8 mouse cellular contexts compared by ENCODE assay signal in genomic region chr16:22440269-22440668, GRCm38 (mm10). TPM values are rescaled to one million over a fixed set of nuclear protein-coding genes. Genes with fewer than 3 reads are reported as not detected.
A peak's percentile ranks its signal among the peaks of the same experiment; 100 is the strongest.
DNase-seq lines count a peak whose midpoint lies in the region; ATAC-seq lines count a peak whose summit lies in the region.

No protein-coding gene starts in this region.

- WGBS in hindbrain, embryonic 16.5 days = under 1% methylated on average over 18 of the region's 18 CpGs

- H3K9ac ChIP-seq in hindbrain, embryonic 16.5 days (ENCODE audit: low read depth, low read length) = peak overlapping the region; percentile 61

- H3K4me2 ChIP-seq in hindbrain, embryonic 16.5 days (ENCODE audit: low read length) = peak overlapping the region; percentile 99

- H3K27ac ChIP-seq in hindbrain, embryonic 16.5 days (ENCODE audit: low read depth, low read length) = peak overlapping the region; percentile 77

- H3K9me3 ChIP-seq in hindbrain, embryonic 16.5 days (ENCODE audit: control insufficient read depth, low read length) = no peaks in the 10 kb centered on the region

- ATAC-seq in hindbrain, embryonic 16.5 days = peak; percentile 4; the same call in 1 of the 2 replicates
- ATAC-seq in inflammation-experienced regulatory T-cells, adult 6 months = no peak

- no peaks in the 10 kb centered on the region for H3K36me3 ChIP-seq in hindbrain, embryonic 16.5 days (ENCODE audit: control insufficient read depth, insufficient read depth, low read length)

- peaks cover 9% of the 10 kb centered on the region for H3K27me3 ChIP-seq in hindbrain, embryonic 16.5 days (replicated peaks; ENCODE audit: control insufficient read depth, insufficient read depth, low read length)

- DNase-seq in ZHBTc4 (ENCODE audit: low read depth, low spot score) = peak; percentile 59
- peak; percentile 74 to 78 for DNase-seq in cerebellum, postnatal 14 days
- DNase-seq in gastrocnemius, adult 18-20 months (ENCODE audit: low spot score) = peak; percentile 30
- DNase-seq in left cerebral cortex, adult 8-10 months (ENCODE audit: low spot score in 2 of 2) = peak; percentile 38 to 61
- DNase-seq in lung, postnatal 4 days = peak; percentile 59 to 73
- peak; percentile 57 for DNase-seq in right cerebral cortex, postnatal 14 days

- peak overlapping the region; percentile 94 for H3K4me3 ChIP-seq in hindbrain, embryonic 16.5 days (ENCODE audit: low read length)

- peaks cover 16% of the 10 kb centered on the region for H3K4me1 ChIP-seq in hindbrain, embryonic 16.5 days (ENCODE audit: control insufficient read depth, insufficient read depth, low read depth, low read length)

RNA-seq across cellular contexts. Expression of gene Etv5, which starts 0.8 kb away (rescaled TPM):
- 1 to 10 TPM; 6.9 to 7.0 TPM for total RNA-seq in gastrocnemius, adult 18-20 months (2021)
- polyA plus RNA-seq in hindbrain, embryonic 16.5 days (2015; fragmentation: Nextera tagmentation; extraction: Ambion mirVana) = 29.9 and 35.5 TPM in 2 replicates
- 10 to 100 TPM; 60.9 to 81.8 (median 65.7) TPM for total RNA-seq in left cerebral cortex, adult 8-10 months (2022)
- 1 to 10 TPM; 2.5 to 5.6 (median 5.2) TPM for polyA plus RNA-seq in inflammation-experienced regulatory T-cells, adult 6 months (2017; shearing (Covaris generic))

Comparison
In these comparisons a context has a peak if more than half of its experiments do, and no peak if none do; other contexts are left out.
1. RNA of gene Etv5, which starts 0.8 kb away (total RNA-seq): 60.9 to 81.8 TPM in left cerebral cortex, adult 8-10 months; 6.9 to 7.0 TPM in gastrocnemius, adult 18-20 months; every median in the first group is over 4 times any median in the second.
2. Peak in every context shown above with its lines, with median percentiles within 50 percentile points of each other: DNase-seq.